ENCODE assay signal across 8 mouse cellular contexts in the genomic region with DNA sequence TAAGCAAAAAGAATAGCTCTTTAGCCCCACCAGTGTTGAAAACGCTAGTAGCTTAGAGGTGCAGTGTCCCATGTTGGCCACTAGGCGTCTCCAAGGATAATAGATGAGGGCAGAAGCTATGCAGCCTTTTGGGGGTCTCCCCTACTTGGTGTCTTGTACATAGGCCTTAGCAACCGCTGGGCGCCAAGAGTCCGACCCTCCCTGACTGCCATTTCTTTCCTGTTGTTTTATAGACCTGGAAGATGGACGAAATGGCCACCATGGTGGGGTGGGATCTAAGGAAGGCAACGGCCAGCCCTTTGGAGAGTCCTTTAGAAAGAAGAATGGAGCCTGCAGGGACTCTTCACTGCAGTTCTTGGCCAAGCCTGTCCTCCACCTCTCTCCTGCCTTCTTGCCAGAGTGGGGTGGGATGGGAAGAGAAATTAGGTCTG. TPM values are rescaled to one million over a fixed set of nuclear protein-coding genes. Genes with fewer than 3 reads are reported as not detected.
DNase-seq lines count a peak whose midpoint lies in the region; ATAC-seq and TF ChIP-seq lines count a peak whose summit lies in the region.

No protein-coding gene starts in this region.

- peak overlapping the region; percentile 84 for H3K4me2 ChIP-seq in intestine, postnatal 0 days (replicated peaks; ENCODE audit: low read depth)

- TF ChIP-seq CTCF in intestine, postnatal 0 days (IDR thresholded peaks at IDR 0.05; ENCODE audit: low read depth), result peak; percentile 97

- no peak overlapping the region for H3K9ac ChIP-seq in intestine, postnatal 0 days (ENCODE audit: low read depth, low read length)

- peak; percentile 48 for DNase-seq in urinary bladder, adult 2 months (ENCODE audit: low spot score)
- no peak for DNase-seq in urinary bladder, adult 18-20 months (ENCODE audit: low spot score in 2 of 2)
- DNase-seq in cerebellum, adult 9-10 months, result peak; percentile 67
- DNase-seq in frontal cortex, adult 2 months (ENCODE audit: extremely low spot score in 1 of 2, low spot score in 1 of 2), result peak; percentile 45 to 82
- DNase-seq in liver, result peak; percentile 15
- DNase-seq in naive thymus-derived CD4-positive, alpha-beta T cell, adult 2 months (ENCODE audit: low read depth), result peak; percentile 71
- peak; percentile 59 for DNase-seq in testis, postnatal 10 days (ENCODE audit: low spot score)

- no peak for ATAC-seq in intestine, postnatal 0 days

- WGBS in intestine, postnatal 0 days, result 13% methylated on average over 7 of the region's 7 CpGs

- no peaks in the 10 kb centered on the region for H3K36me3 ChIP-seq in intestine, postnatal 0 days (ENCODE audit: control insufficient read depth, insufficient read depth)

- no peak overlapping the region for H3K4me3 ChIP-seq in intestine, postnatal 0 days (ENCODE audit: low read depth, low read length)

- no peak overlapping the region for H3K27ac ChIP-seq in intestine, postnatal 0 days (ENCODE audit: low read depth, low read length)

- H3K9me3 ChIP-seq in intestine, postnatal 0 days (ENCODE audit: control insufficient read depth), result no peaks in the 10 kb centered on the region

- H3K27me3 ChIP-seq in intestine, postnatal 0 days (replicated peaks; ENCODE audit: control insufficient read depth, insufficient read depth, low read length), result no peaks in the 10 kb centered on the region

- H3K4me1 ChIP-seq in intestine, postnatal 0 days (replicated peaks; ENCODE audit: control insufficient read depth, insufficient read depth, low read length), result peaks cover 3% of the 10 kb centered on the region; the same call in 1 of the 2 replicates

RNA-seq across cellular contexts. Expression of gene Dhrs3, which starts 1.9 kb away (rescaled TPM):
- polyA plus RNA-seq in urinary bladder, adult 2 months (2012; rRNA removed), result 249 and 258 TPM in 2 replicates
- polyA plus RNA-seq in frontal cortex, adult 2 months (2012; rRNA removed), result 26.4 and 28.0 TPM in 2 replicates
- 93.0 and 100 TPM in 2 replicates for polyA plus RNA-seq in intestine, postnatal 0 days (2015; fragmentation: Nextera tagmentation; extraction: Ambion mirVana)

Comparison
In these comparisons a context has a peak if more than half of its experiments do, and no peak if none do; other contexts are left out.
1. DNase-seq: peak in urinary bladder, adult 2 months (single experiment), cerebellum, adult 9-10 months (single experiment), frontal cortex, adult 2 months (2 of 2), liver (single experiment), naive thymus-derived CD4-positive, alpha-beta T cell, adult 2 months (single experiment) and testis, postnatal 10 days (single experiment); none in urinary bladder, adult 18-20 months (0 of 2).